Mouse (Mus musculus): ENCODE results near the gene Grm6.
A peak's percentile ranks its signal among the peaks of the same experiment; 100 is the strongest.

Gene Grm6

GRCm38 (mm10) chr11:50914461-50914860 is 64.0 kb downstream of the Grm6 start:
- peak; percentile 49 for DNase-seq (ENCODE audit: low read depth, low spot score)

All from telencephalon, adult 2 months (tissue).